8 mouse cellular contexts compared by ENCODE assay signal in genomic region chr16:28564716-28565217, GRCm38 (mm10).
DNase-seq lines count a peak whose midpoint lies in the region; ATAC-seq and TF ChIP-seq lines count a peak whose summit lies in the region.

No protein-coding gene starts in this region.

- H3K4me3 ChIP-seq in heart, postnatal 0 days (ENCODE audit: low read depth, low read length): peak overlapping the region; percentile 49
- peak overlapping the region; percentile 76 for H3K4me3 ChIP-seq in embryonic facial prominence, embryonic 10.5 days
- peak overlapping the region; percentile 38 for H3K4me3 ChIP-seq in intestine, postnatal 0 days (ENCODE audit: low read depth, low read length)

- peaks cover 30% of the 10 kb centered on the region for H3K27me3 ChIP-seq in heart, postnatal 0 days (ENCODE audit: control insufficient read depth, insufficient read depth, low read length)
- peaks cover 30% of the 10 kb centered on the region for H3K27me3 ChIP-seq in embryonic facial prominence, embryonic 10.5 days (replicated peaks; ENCODE audit: low read depth, poor library complexity, severe bottlenecking)
- H3K27me3 ChIP-seq in intestine, postnatal 0 days (replicated peaks; ENCODE audit: control insufficient read depth, insufficient read depth, low read length): peaks cover 13% of the 10 kb centered on the region

- ATAC-seq in heart, postnatal 0 days (ENCODE audit: insufficient read depth, low read depth): no peak
- ATAC-seq in intestine, postnatal 0 days: no peak

- H3K9ac ChIP-seq in heart, postnatal 0 days (replicated peaks; ENCODE audit: low read depth, low read length): no peak overlapping the region
- H3K9ac ChIP-seq in intestine, postnatal 0 days (ENCODE audit: low read depth, low read length): no peak overlapping the region

- H3K27ac ChIP-seq in heart, postnatal 0 days (ENCODE audit: low read depth): no peak overlapping the region
- no peak overlapping the region for H3K27ac ChIP-seq in embryonic facial prominence, embryonic 10.5 days (replicated peaks)
- no peak overlapping the region for H3K27ac ChIP-seq in intestine, postnatal 0 days (ENCODE audit: low read depth, low read length)

- TF ChIP-seq EP300 in heart, postnatal 0 days (IDR thresholded peaks at IDR 0.05; ENCODE audit: low read depth): no peak

- DNase-seq in heart, postnatal 0 days (ENCODE audit: low spot score): no peak
- DNase-seq in heart, adult 18-20 months: no peak
- DNase-seq in ES-CJ7 (ENCODE audit: low read depth, low spot score): peak; percentile 13
- no peak for DNase-seq in embryonic facial prominence, embryonic 10.5 days (ENCODE audit: low spot score)
- peak; percentile 53 for DNase-seq in retina, embryonic 14.5 days (ENCODE audit: low spot score)
- DNase-seq in urinary bladder, postnatal 14 days (ENCODE audit: low spot score): no peak
- DNase-seq in T-cell, adult 2 months (ENCODE audit: low spot score): no peak

- H3K4me1 ChIP-seq in heart, postnatal 0 days (ENCODE audit: control insufficient read depth, insufficient read depth): peaks cover 9% of the 10 kb centered on the region; the same call in 1 of the 2 replicates
- H3K4me1 ChIP-seq in embryonic facial prominence, embryonic 10.5 days: peaks cover 14% of the 10 kb centered on the region
- no peaks in the 10 kb centered on the region for H3K4me1 ChIP-seq in intestine, postnatal 0 days (replicated peaks; ENCODE audit: control insufficient read depth, insufficient read depth, low read length)

- under 1% methylated on average over 53 of the region's 58 CpGs for WGBS in heart, postnatal 0 days
- WGBS in embryonic facial prominence, embryonic 10.5 days: under 1% methylated on average over 58 of the region's 58 CpGs
- under 1% methylated on average over 57 of the region's 58 CpGs for WGBS in intestine, postnatal 0 days

- no peaks in the 10 kb centered on the region for H3K9me3 ChIP-seq in heart, postnatal 0 days (replicated peaks; ENCODE audit: control insufficient read depth, low read length)
- H3K9me3 ChIP-seq in embryonic facial prominence, embryonic 10.5 days: no peaks in the 10 kb centered on the region
- no peaks in the 10 kb centered on the region for H3K9me3 ChIP-seq in intestine, postnatal 0 days (ENCODE audit: control insufficient read depth)

- TF ChIP-seq CTCF in heart, postnatal 0 days (IDR thresholded peaks at IDR 0.05; ENCODE audit: low read depth): no peak
- TF ChIP-seq CTCF in intestine, postnatal 0 days (IDR thresholded peaks at IDR 0.05; ENCODE audit: low read depth): no peak

- H3K36me3 ChIP-seq in heart, postnatal 0 days (replicated peaks; ENCODE audit: control insufficient read depth, insufficient read depth, low read length): no peaks in the 10 kb centered on the region
- H3K36me3 ChIP-seq in embryonic facial prominence, embryonic 10.5 days (replicated peaks): no peaks in the 10 kb centered on the region
- no peaks in the 10 kb centered on the region for H3K36me3 ChIP-seq in intestine, postnatal 0 days (ENCODE audit: control insufficient read depth, insufficient read depth)

- peak overlapping the region; percentile 81 for H3K4me2 ChIP-seq in heart, postnatal 0 days (ENCODE audit: low read depth, low read length)
- H3K4me2 ChIP-seq in intestine, postnatal 0 days (replicated peaks; ENCODE audit: low read depth): peak overlapping the region; percentile 73

Comparison
In these comparisons a context has a peak if more than half of its experiments do, and no peak if none do; other contexts are left out.
1. DNase-seq: peak in ES-CJ7 (single experiment) and retina, embryonic 14.5 days (single experiment); none in heart, postnatal 0 days (single experiment), heart, adult 18-20 months (0 of 2), embryonic facial prominence, embryonic 10.5 days (single experiment), urinary bladder, postnatal 14 days (single experiment) and T-cell, adult 2 months (single experiment).
2. Peak in every context shown above with its lines, with median percentiles within 50 percentile points of each other: H3K4me3 ChIP-seq.